Mouse (Mus musculus) lung, embryonic 14.5 days (tissue): Measurements from ENCODE around the gene Fanci. TPM values are rescaled to one million over a fixed set of nuclear protein-coding genes. Genes with fewer than 3 reads are reported as not detected.

Experiments used
- ATAC-seq: fragments of 200-750 bp; cut with Nextera tagmentation; 2 replicates; pipeline ENCODE4 v1.8.0; 2017; ENCODE audit warnings: mild to moderate bottlenecking, moderate TSS enrichment, moderate library complexity; ENCODE audit not compliant: insufficient read depth
- DNase-seq: peaks from one replicate; pipeline ENCODE4 v3.0.0-alpha.2; 2015
- H3K27ac ChIP-seq: fragments of 300-500 bp; sonication (generic); 2 replicates; pipeline ENCODE4 v1.5.1; 2014; ENCODE audit warnings: low read depth, mild to moderate bottlenecking, moderate library complexity
- H3K27me3 ChIP-seq: fragments of 300-500 bp; sonication (generic); 2 replicates; pipeline ENCODE4 v1.6.1; 2014; ENCODE audit warnings: low read length, control low read depth; ENCODE audit not compliant: insufficient read depth
- H3K36me3 ChIP-seq: fragments of 300-500 bp; sonication (generic); 2 replicates; pipeline ENCODE4 v1.6.1; 2014; ENCODE audit warnings: control low read depth; ENCODE audit not compliant: insufficient read depth
- H3K4me1 ChIP-seq: fragments of 300-500 bp; sonication (generic); 2 replicates; pipeline ENCODE4 v1.6.1; 2014; ENCODE audit warnings: antibody characterized with exemption, control low read depth; ENCODE audit not compliant: insufficient read depth
- H3K4me2 ChIP-seq: fragments of 300-500 bp; sonication (generic); 2 replicates; pipeline ENCODE4 v1.6.1; 2014; ENCODE audit warnings: mild to moderate bottlenecking
- H3K4me3 ChIP-seq: fragments of 300-500 bp; sonication (generic); 2 replicates; pipeline ENCODE4 v1.5.1; 2014; ENCODE audit warnings: low read depth, low read length
- H3K9ac ChIP-seq: fragments of 300-500 bp; sonication (generic); 2 replicates; pipeline ENCODE4 v1.6.1; 2014
- H3K9me3 ChIP-seq: fragments of 300-500 bp; sonication (generic); 2 replicates; pipeline ENCODE4 v1.6.1; 2016; ENCODE audit warnings: low read depth, low read length, control low read depth
- CTCF ChIP-seq: IDR thresholded peaks from 2 replicates; pipeline ENCODE4 v1.5.1; 2016; ENCODE audit warnings: antibody characterized with exemption, low read depth
- WGBS: fragments of 180-500 bp; shearing (Covaris S2); extraction: QIAGEN DNeasy Blood & Tissue Kit; methylation state at CpG from one replicate; pipeline ENCODE4 v1.1.7; 2014; 5-methylcytosine and 5-hydroxymethylcytosine counted together
- polyA plus RNA-seq: library from polyadenylated mRNA; unstranded; fragments of >200 nt; fragmentation: Nextera tagmentation; extraction: Ambion mirVana; gene quantifications from 2 replicates; pipeline ENCODE4 v1.2.1, GENCODE M21; 2014

The Fanci gene
- polyA plus RNA-seq, 1 experiment from 2014 or later, result 19.3 TPM

DNA sequence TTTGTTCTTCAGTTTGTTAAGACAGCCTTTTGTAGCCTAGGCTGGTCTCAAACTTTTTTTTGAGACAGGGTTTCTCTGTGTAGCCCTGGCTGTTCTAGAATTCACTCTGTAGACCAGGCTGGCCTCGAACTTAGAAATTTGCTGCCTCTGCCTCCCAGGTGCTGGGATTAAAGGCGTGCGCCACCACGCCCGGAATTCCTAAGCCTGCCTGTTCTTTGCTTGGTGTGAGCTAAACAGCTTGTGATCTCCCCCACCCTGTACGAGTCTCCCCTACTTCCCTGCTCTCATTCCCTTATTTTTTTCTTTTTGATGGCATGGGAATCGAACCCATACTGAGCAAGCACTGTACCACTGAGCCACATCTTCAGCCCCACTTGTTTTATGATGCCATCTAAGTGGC, 3.5 kb downstream of the Fanci start:
- no peaks in the 10 kb centered on the region for H3K27me3 ChIP-seq
- WGBS, result 83% methylated on average over 7 of the region's 7 CpGs
- H3K27ac ChIP-seq, result no peak overlapping the region
- H3K4me3 ChIP-seq, result no peak overlapping the region
- DNase-seq, result no peak
- H3K36me3 ChIP-seq, result no peaks in the 10 kb centered on the region; the same call in 1 of the 2 replicates
- no peak for TF ChIP-seq CTCF
- no peak for ATAC-seq
- H3K9ac ChIP-seq, result no peak overlapping the region
- no peaks in the 10 kb centered on the region for H3K9me3 ChIP-seq
- H3K4me2 ChIP-seq, result no peak overlapping the region
- no peaks in the 10 kb centered on the region for H3K4me1 ChIP-seq

DNA sequence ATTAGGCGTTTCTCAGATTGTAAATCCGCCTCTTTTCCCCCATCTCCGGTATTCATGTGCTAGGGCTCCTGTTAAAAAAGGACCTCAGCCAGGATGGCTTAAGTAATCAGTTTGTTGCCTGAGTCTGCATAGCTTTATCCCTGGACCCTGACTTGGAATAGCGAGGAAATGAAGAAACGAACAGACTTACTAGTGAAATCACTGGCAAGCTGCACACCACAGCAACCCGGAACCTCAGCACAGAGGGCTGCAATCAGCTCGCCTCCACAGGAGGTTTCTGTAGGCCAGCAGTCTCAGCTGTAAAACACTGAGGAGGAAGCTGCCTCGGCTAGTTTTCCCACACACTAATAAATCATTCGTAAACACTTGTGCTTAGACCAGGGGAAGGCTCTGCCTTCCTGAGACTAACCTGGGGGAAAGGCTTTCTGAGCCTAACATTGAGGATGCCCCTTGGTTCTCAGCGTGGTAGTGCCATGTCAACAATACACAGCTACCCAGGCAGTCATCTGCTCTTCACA, 5.8 kb downstream of the Fanci start:
- Histone ChIP-seq H3K4me1 (no peaks in the 10 kb centered on the region), H3K4me3 (no peak overlapping the region), H3K9me3 (no peaks in the 10 kb centered on the region), H3K9ac (no peak overlapping the region), H3K27me3 (no peaks in the 10 kb centered on the region), H3K36me3 (no peaks in the 10 kb centered on the region; the same call in 1 of the 2 replicates), H3K27ac (no peak overlapping the region), H3K4me2 (no peak overlapping the region)
- ATAC-seq (no peak), DNase-seq (no peak)
- 75% methylated on average over 10 of the region's 10 CpGs for WGBS
- TF ChIP-seq CTCF, result no peak

DNA sequence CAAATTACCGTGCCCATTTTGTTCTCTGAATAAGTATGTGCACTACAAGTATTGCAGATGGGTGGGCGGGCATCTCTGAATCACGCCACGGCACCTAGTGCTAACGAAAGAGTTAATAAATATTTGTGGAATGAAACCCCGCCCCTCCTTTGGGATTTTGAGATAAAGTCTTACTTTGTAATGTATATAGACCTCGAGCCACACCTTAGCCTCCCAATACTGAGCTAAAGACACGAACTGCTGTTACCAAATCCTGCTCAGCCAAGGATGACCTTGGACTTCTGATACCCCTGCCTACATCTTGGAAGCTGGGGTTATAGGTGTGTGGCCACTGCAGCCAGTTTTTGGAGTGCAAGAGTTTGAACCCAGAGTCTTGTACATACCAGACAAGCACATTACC, 6.7 kb downstream of the Fanci start:
- TF ChIP-seq CTCF, result no peak
- 64% methylated on average over 8 of the region's 8 CpGs for WGBS
- no peak for DNase-seq

DNA sequence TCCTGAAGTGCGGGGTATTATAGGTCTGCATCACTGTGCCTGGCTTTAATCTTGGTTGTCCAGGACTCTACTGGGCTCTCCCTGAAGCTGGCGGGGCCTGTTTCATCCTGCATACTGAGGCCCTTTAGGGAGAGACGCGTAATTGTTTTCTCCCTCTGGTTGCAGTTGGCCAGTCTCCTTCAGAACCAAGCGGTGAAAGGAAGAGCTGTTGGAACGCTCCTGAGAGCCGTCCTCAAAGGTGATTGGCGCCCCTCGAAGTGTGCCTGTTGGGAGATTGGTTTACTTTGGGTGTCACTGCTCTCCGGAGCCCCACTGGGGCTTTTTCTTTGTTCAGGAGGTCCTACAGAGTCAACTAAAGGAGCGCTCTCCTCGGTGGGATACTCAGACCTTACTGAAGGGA, 7.2 kb downstream of the Fanci start:
- Histone ChIP-seq H3K9ac (no peak overlapping the region), H3K27ac (no peak overlapping the region), H3K9me3 (no peaks in the 10 kb centered on the region), H3K27me3 (no peaks in the 10 kb centered on the region), H3K4me1 (no peaks in the 10 kb centered on the region), H3K4me2 (no peak overlapping the region), H3K36me3 (no peaks in the 10 kb centered on the region; the same call in 1 of the 2 replicates), H3K4me3 (no peak overlapping the region)
- ATAC-seq (no peak), DNase-seq (no peak)
- WGBS, result 64% methylated on average over 12 of the region's 12 CpGs
- TF ChIP-seq CTCF, result no peak

More for the DNA sequence above, 6.7 kb downstream of the Fanci start:
- Histone ChIP-seq H3K4me1 (no peaks in the 10 kb centered on the region), H3K9ac (no peak overlapping the region), H3K27ac (no peak overlapping the region), H3K36me3 (no peaks in the 10 kb centered on the region; the same call in 1 of the 2 replicates), H3K4me3 (no peak overlapping the region), H3K27me3 (no peaks in the 10 kb centered on the region), H3K4me2 (no peak overlapping the region), H3K9me3 (no peaks in the 10 kb centered on the region)
- ATAC-seq, result no peak

DNA sequence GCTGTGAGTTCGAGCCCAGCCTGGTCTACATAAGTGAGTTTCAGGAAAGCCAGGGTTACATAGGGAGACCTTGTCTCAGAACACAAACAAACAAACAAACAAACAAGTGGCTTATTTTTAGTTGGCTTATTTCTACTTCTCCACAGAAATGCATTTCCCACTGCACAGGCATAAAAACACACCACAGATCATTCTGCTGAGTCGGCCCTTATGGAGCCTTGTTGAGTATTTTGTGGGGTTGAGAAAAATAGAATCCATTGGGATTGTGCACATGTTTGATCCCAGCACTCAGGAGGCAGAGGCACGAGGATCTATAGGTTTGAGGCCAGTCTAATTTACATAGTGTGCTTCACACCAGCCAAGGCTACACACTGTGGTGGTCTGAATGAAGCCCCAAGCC, 8.6 kb downstream of the Fanci start:
- Histone ChIP-seq H3K27ac (no peak overlapping the region), H3K27me3 (no peaks in the 10 kb centered on the region), H3K9ac (no peak overlapping the region), H3K36me3 (no peaks in the 10 kb centered on the region; the same call in 1 of the 2 replicates), H3K4me3 (no peak overlapping the region), H3K4me2 (no peak overlapping the region), H3K9me3 (no peaks in the 10 kb centered on the region), H3K4me1 (no peaks in the 10 kb centered on the region)
- TF ChIP-seq CTCF, result no peak
- WGBS, result 80% methylated on average over 3 of the region's 3 CpGs
- DNase-seq (no peak), ATAC-seq (no peak)

DNA sequence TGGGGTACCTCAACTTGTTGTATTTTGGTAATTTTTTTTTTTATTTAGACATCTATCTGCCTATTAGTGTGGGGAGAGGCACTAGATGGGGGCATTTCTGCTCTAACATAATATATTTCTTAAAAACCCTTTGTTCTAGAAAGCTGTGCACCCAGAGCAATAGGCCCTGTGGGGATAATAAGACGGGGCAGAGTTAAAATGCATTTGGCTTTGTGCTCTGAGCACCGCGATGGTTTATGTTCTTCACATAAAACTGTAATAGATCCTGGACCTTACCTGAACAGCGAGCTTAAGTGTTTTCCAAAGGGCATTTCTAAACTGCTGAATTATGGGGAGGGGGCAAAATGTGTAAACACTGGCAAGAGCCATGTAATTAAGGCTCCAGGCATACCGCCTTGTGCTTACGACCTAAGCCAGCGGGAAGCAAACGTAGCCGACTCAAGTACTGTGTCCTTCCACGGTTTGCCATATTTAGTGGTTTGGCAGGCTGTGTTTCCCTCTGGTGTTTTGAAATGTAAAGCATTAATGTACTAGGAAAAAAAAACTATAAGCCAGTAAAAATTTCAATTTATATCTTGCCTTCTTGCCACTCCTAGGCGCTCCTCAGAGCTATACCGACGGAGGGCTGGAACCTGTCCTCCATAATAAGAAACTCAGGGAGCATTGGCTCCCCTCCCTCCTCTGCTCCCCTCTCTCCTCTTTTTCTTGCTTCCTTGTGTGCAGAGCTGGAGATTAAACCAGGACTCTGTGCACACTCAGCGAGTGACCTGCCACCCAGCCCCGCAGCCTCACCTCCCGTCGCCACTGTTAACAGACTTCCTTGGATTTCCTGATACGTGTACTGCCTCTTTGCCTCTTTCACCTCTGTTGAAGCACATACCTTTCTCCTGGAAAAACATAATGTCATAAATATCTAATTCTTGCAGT, 23.0 kb downstream of the Fanci start:
- DNase-seq, result no peak
- Histone ChIP-seq H3K4me1 (no peaks in the 10 kb centered on the region), H3K4me3 (no peak overlapping the region), H3K9me3 (no peaks in the 10 kb centered on the region), H3K36me3 (peaks cover 14% of the 10 kb centered on the region; the same call in 1 of the 2 replicates), H3K4me2 (no peak overlapping the region), H3K27ac (no peak overlapping the region), H3K9ac (no peak overlapping the region), H3K27me3 (no peaks in the 10 kb centered on the region)
- no peak for ATAC-seq
- 79% methylated on average over 18 of the region's 18 CpGs for WGBS
- TF ChIP-seq CTCF, result no peak

- H3K4me2 ChIP-seq, result no peak overlapping the region
- no peak overlapping the region for H3K4me3 ChIP-seq
- no peak overlapping the region for H3K27ac ChIP-seq
- no peak overlapping the region for H3K9ac ChIP-seq
- TF ChIP-seq CTCF, result no peak
- ATAC-seq, result no peak
- no peaks in the 10 kb centered on the region for H3K27me3 ChIP-seq
- DNase-seq, result no peak
- no peaks in the 10 kb centered on the region for H3K9me3 ChIP-seq
- 0 out of 2 replicates have a peak, but pooled peaks cover 4% of the 10 kb centered on the region for H3K36me3 ChIP-seq
- WGBS, result 86% methylated on average over 7 of the region's 7 CpGs
- H3K4me1 ChIP-seq, result no peaks in the 10 kb centered on the region
Observed at GRCm38 (mm10) chr7:79419950-79420349, 28.2 kb downstream of the Fanci start.
